Mouse (Mus musculus): ENCODE measurements around the gene Btnl10. TPM values are rescaled to one million over a fixed set of nuclear protein-coding genes. Genes with fewer than 3 reads are reported as not detected.

The Btnl10 gene
- polyA plus RNA-seq (2014; fragmentation: Illumina TruSeq; extraction: RNeasy Lipid Tissue Mini Kit (QIAGEN cat#74804)): not detected

GRCm38 (mm10) chr11:58917745-58918366 is at the start of gene Btnl10:
Gene Btnl10 (plus strand): TSS chr11:58917908.

GRCm38 (mm10) chr11:58903511-58904409 is 13.9 kb upstream of the Btnl10 start, which contains the start of gene Zfp39:
Gene Zfp39 (minus strand): TSS chr11:58904225.

GRCm38 (mm10) chr11:58938322-58939087 is 20.8 kb downstream of the Btnl10 start, which contains the start of gene Rnf187:
Gene Rnf187 (minus strand): TSS chr11:58938916.

GRCm38 (mm10) chr11:58948542-58949479 is 31.1 kb downstream of the Btnl10 start, which contains the start of gene Hist3h2ba:
Gene Hist3h2ba (plus strand): TSS chr11:58948920.

GRCm38 (mm10) chr11:58954420-58955142 is 36.9 kb downstream of the Btnl10 start, which contains the start of the genes Hist3h2a and Trim17:
Gene Hist3h2a (plus strand): TSS chr11:58954685.
Gene Trim17 (plus strand): TSS chr11:58954685.

Other genes with a start within 250 kb of the Btnl10 start
- not detected for gene Olfr320, start 236.8 kb upstream of the Btnl10 start, polyA plus RNA-seq (2014; fragmentation: Illumina TruSeq; extraction: RNeasy Lipid Tissue Mini Kit (QIAGEN cat#74804))
- not detected for gene Olfr319, start 218.7 kb upstream of the Btnl10 start, polyA plus RNA-seq (2014; fragmentation: Illumina TruSeq; extraction: RNeasy Lipid Tissue Mini Kit (QIAGEN cat#74804))
- gene Olfr318, start 193.9 kb upstream of the Btnl10 start, polyA plus RNA-seq (2014; fragmentation: Illumina TruSeq; extraction: RNeasy Lipid Tissue Mini Kit (QIAGEN cat#74804)): not detected
- not detected for gene Olfr317, start 178.7 kb upstream of the Btnl10 start, polyA plus RNA-seq (2014; fragmentation: Illumina TruSeq; extraction: RNeasy Lipid Tissue Mini Kit (QIAGEN cat#74804))
- gene Olfr316, start 165.2 kb upstream of the Btnl10 start, polyA plus RNA-seq (2014; fragmentation: Illumina TruSeq; extraction: RNeasy Lipid Tissue Mini Kit (QIAGEN cat#74804)): not detected
- gene Olfr315, start 144.7 kb upstream of the Btnl10 start, polyA plus RNA-seq (2014; fragmentation: Illumina TruSeq; extraction: RNeasy Lipid Tissue Mini Kit (QIAGEN cat#74804)): not detected
- gene Olfr314, start 135.0 kb upstream of the Btnl10 start, polyA plus RNA-seq (2014; fragmentation: Illumina TruSeq; extraction: RNeasy Lipid Tissue Mini Kit (QIAGEN cat#74804)): not detected
- 17.5 TPM for gene Fam183b, start 115.9 kb upstream of the Btnl10 start, polyA plus RNA-seq (2014; fragmentation: Illumina TruSeq; extraction: RNeasy Lipid Tissue Mini Kit (QIAGEN cat#74804))
- gene Olfr313, start 102.9 kb upstream of the Btnl10 start, polyA plus RNA-seq (2014; fragmentation: Illumina TruSeq; extraction: RNeasy Lipid Tissue Mini Kit (QIAGEN cat#74804)): not detected
- gene Olfr312, start 88.7 kb upstream of the Btnl10 start, polyA plus RNA-seq (2014; fragmentation: Illumina TruSeq; extraction: RNeasy Lipid Tissue Mini Kit (QIAGEN cat#74804)): not detected
- not detected for gene Olfr311, start 78.7 kb upstream of the Btnl10 start, polyA plus RNA-seq (2014; fragmentation: Illumina TruSeq; extraction: RNeasy Lipid Tissue Mini Kit (QIAGEN cat#74804))
- 5.8 TPM for gene Gm12258, start 70.8 kb upstream of the Btnl10 start, polyA plus RNA-seq (2014; fragmentation: Illumina TruSeq; extraction: RNeasy Lipid Tissue Mini Kit (QIAGEN cat#74804))
- 13.6 TPM for gene 2810021J22Rik, start 50.7 kb upstream of the Btnl10 start, polyA plus RNA-seq (2014; fragmentation: Illumina TruSeq; extraction: RNeasy Lipid Tissue Mini Kit (QIAGEN cat#74804))
- 12.8 TPM for gene Zfp39, start 13.7 kb upstream of the Btnl10 start, polyA plus RNA-seq (2014; fragmentation: Illumina TruSeq; extraction: RNeasy Lipid Tissue Mini Kit (QIAGEN cat#74804))
- 10.8 TPM for gene Rnf187, start 21.0 kb downstream of the Btnl10 start, polyA plus RNA-seq (2014; fragmentation: Illumina TruSeq; extraction: RNeasy Lipid Tissue Mini Kit (QIAGEN cat#74804))
- not detected for gene Hist3h2ba, start 31.0 kb downstream of the Btnl10 start, polyA plus RNA-seq (2014; fragmentation: Illumina TruSeq; extraction: RNeasy Lipid Tissue Mini Kit (QIAGEN cat#74804))
- 9.8 TPM for gene Hist3h2a, start 36.8 kb downstream of the Btnl10 start, polyA plus RNA-seq (2014; fragmentation: Illumina TruSeq; extraction: RNeasy Lipid Tissue Mini Kit (QIAGEN cat#74804))
- gene Trim17, start 36.8 kb downstream of the Btnl10 start, polyA plus RNA-seq (2014; fragmentation: Illumina TruSeq; extraction: RNeasy Lipid Tissue Mini Kit (QIAGEN cat#74804)): 0.14 TPM
- gene Trim11, start 60.2 kb downstream of the Btnl10 start, polyA plus RNA-seq (2014; fragmentation: Illumina TruSeq; extraction: RNeasy Lipid Tissue Mini Kit (QIAGEN cat#74804)): 0.57 TPM
- not detected for gene Obscn, start 218.5 kb downstream of the Btnl10 start, polyA plus RNA-seq (2014; fragmentation: Illumina TruSeq; extraction: RNeasy Lipid Tissue Mini Kit (QIAGEN cat#74804))
- 1.6 TPM for gene Iba57, start 245.8 kb downstream of the Btnl10 start, polyA plus RNA-seq (2014; fragmentation: Illumina TruSeq; extraction: RNeasy Lipid Tissue Mini Kit (QIAGEN cat#74804))